Comparison of ENCODE assay signal across 18 mouse cellular contexts in the genomic region with DNA sequence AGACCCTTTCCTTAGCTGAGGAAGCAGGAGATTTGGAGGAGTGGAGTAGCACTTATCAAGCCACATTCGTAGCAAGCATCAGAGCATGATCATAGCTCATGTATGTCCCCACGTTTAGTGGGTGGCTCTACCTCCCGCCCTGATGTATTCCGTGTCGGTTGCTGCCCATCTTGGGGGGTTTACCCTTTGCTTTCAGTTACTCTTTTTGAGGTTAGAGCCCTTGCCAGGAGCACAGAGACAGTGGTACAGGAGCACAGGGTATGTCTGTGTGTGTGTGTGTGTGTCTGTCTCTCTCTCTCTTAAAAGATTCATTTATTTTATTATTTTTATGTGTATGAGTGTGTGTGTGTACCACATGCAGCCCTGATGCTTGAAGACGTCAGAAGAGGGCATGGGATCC. TPM values are rescaled to one million over a fixed set of nuclear protein-coding genes. Genes with fewer than 3 reads are reported as not detected.
DNase-seq lines count a peak whose midpoint lies in the region; ATAC-seq and TF ChIP-seq lines count a peak whose summit lies in the region.
"Had no signal": no experiment of that assay in that cellular context is flagged by ENCODE, and none has a peak within 500 bp of the region (broad histone marks: within the 10 kb centered on the region; RNA-seq: fewer than 3 reads in every experiment).

No protein-coding gene starts in this region.

- H3K27me3 ChIP-seq in heart, embryonic 11.5 days (ENCODE audit: control insufficient read depth, insufficient read depth, low read length) = no peaks in the 10 kb centered on the region
- H3K27me3 ChIP-seq in heart, adult 2 months (ENCODE audit: control insufficient read depth, insufficient read depth, low read length) = no peaks in the 10 kb centered on the region
- no peaks in the 10 kb centered on the region for H3K27me3 ChIP-seq in kidney, embryonic 14.5 days (ENCODE audit: control insufficient read depth, insufficient read depth, low read length)
- no peaks in the 10 kb centered on the region for H3K27me3 ChIP-seq in MEL (ENCODE audit: control insufficient read depth in 1 of 2, insufficient read depth in 2 of 2, low read length in 2 of 2)
- H3K27me3 ChIP-seq in liver, embryonic 15.5 days = no peaks in the 10 kb centered on the region
- H3K27me3 ChIP-seq: lung, embryonic 15.5 days; midbrain, embryonic 15.5 days had no signal

- H3K36me3 ChIP-seq in heart, embryonic 11.5 days (ENCODE audit: control insufficient read depth, insufficient read depth, low read length) = peaks cover 5% of the 10 kb centered on the region; the same call in 1 of the 2 replicates
- H3K36me3 ChIP-seq in heart, adult 2 months (ENCODE audit: control insufficient read depth, insufficient read depth, low read length) = no peaks in the 10 kb centered on the region
- peaks cover 29% of the 10 kb centered on the region for H3K36me3 ChIP-seq in kidney, embryonic 14.5 days (ENCODE audit: control insufficient read depth, insufficient read depth, low read length)
- peaks cover 0 to 2% of the 10 kb centered on the region in 2 experiments; a peak in 1 of 4 replicates for H3K36me3 ChIP-seq in MEL (ENCODE audit: control insufficient read depth in 1 of 2, insufficient read depth in 2 of 2, low read length in 2 of 2)
- peaks cover 16% of the 10 kb centered on the region for H3K36me3 ChIP-seq in liver, embryonic 15.5 days (replicated peaks)
- H3K36me3 ChIP-seq: midbrain, embryonic 15.5 days had no signal

- no peaks in the 10 kb centered on the region for H3K9me3 ChIP-seq in heart, embryonic 11.5 days (replicated peaks; ENCODE audit: control insufficient read depth, low read length)
- H3K9me3 ChIP-seq in kidney, embryonic 14.5 days (ENCODE audit: control insufficient read depth, low read length) = no peaks in the 10 kb centered on the region
- H3K9me3 ChIP-seq in MEL (replicated peaks; ENCODE audit: insufficient read depth, low read length) = no peaks in the 10 kb centered on the region
- no peaks in the 10 kb centered on the region for H3K9me3 ChIP-seq in liver, embryonic 15.5 days (replicated peaks)
- H3K9me3 ChIP-seq: lung, embryonic 15.5 days; midbrain, embryonic 15.5 days had no signal

- TF ChIP-seq RAD21 in MEL (IDR thresholded peaks at IDR 0.05; ENCODE audit: low read depth, low read length) = no peak

- peak overlapping the region; percentile 73 for H3K4me2 ChIP-seq in heart, embryonic 11.5 days
- H3K4me2 ChIP-seq in kidney, embryonic 14.5 days (replicated peaks; ENCODE audit: low read depth, low read length) = no peak overlapping the region
- peak overlapping the region; percentile 95 for H3K4me2 ChIP-seq in liver, embryonic 15.5 days

- no peak for TF ChIP-seq CTCF in heart, adult 2 months (IDR thresholded peaks at IDR 0.05)
- no peak for TF ChIP-seq CTCF in MEL (IDR thresholded peaks at IDR 0.05 in 2 of 3, conservative IDR thresholded peaks at IDR 0.05 in 1 of 3; ENCODE audit: control insufficient read depth in 1 of 3, insufficient read depth in 1 of 3, low read depth in 2 of 3, low read length in 3 of 3, poor library complexity in 1 of 3, severe bottlenecking in 1 of 3)

- ATAC-seq in heart, embryonic 11.5 days (replicated peaks; ENCODE audit: insufficient number of reproducible peaks, low FRiP score, low TSS enrichment) = no peak
- ATAC-seq in kidney, embryonic 14.5 days (ENCODE audit: low FRiP score, low TSS enrichment) = no peak
- no peak for ATAC-seq in liver, embryonic 15.5 days (ENCODE audit: insufficient read depth)
- ATAC-seq: forebrain, postnatal 0 days; midbrain, embryonic 15.5 days had no signal

- intact Hi-C loops in heart, adult 2 months (cut with DNase I) = loop anchor here (5.0 kb wide), 2 partner anchors 39 to 124 kb away; a partner anchor contains a TSS

- TF ChIP-seq EP300 in heart, adult 2 months (IDR thresholded peaks at IDR 0.05; ENCODE audit: insufficient read depth, low read depth, low read length) = no peak
- no peak for TF ChIP-seq EP300 in MEL (IDR thresholded peaks at IDR 0.05; ENCODE audit: low read depth in 1 of 2, low read length in 2 of 2)

- peaks cover 20% of the 10 kb centered on the region for H3K4me1 ChIP-seq in heart, embryonic 11.5 days (ENCODE audit: control insufficient read depth, insufficient read depth, low read length)
- peaks cover 1% of the 10 kb centered on the region for H3K4me1 ChIP-seq in heart, adult 2 months (ENCODE audit: control insufficient read depth, insufficient read depth, low read length)
- peaks cover 9% of the 10 kb centered on the region for H3K4me1 ChIP-seq in kidney, embryonic 14.5 days (ENCODE audit: control insufficient read depth, insufficient read depth, low read length)
- H3K4me1 ChIP-seq in MEL (ENCODE audit: control insufficient read depth in 1 of 2, insufficient read depth in 2 of 2, low read length in 2 of 2) = peaks cover 5 to 11% of the 10 kb centered on the region in 2 experiments; a peak in 3 of 4 replicates
- peaks cover 46% of the 10 kb centered on the region for H3K4me1 ChIP-seq in liver, embryonic 15.5 days (replicated peaks)

- no peak overlapping the region for H3K27ac ChIP-seq in heart, embryonic 11.5 days (ENCODE audit: low read depth, low read length)
- H3K27ac ChIP-seq in heart, adult 2 months = no peak overlapping the region
- no peak overlapping the region for H3K27ac ChIP-seq in kidney, embryonic 14.5 days (ENCODE audit: low read depth, low read length)
- no peak overlapping the region for H3K27ac ChIP-seq in MEL (ENCODE audit: control insufficient read depth, low read depth, low read length)
- no peak overlapping the region for H3K27ac ChIP-seq in liver, embryonic 15.5 days (replicated peaks)
- H3K27ac ChIP-seq: hindbrain, embryonic 14.5 days; midbrain, embryonic 15.5 days had no signal

- no peaks in the 10 kb centered on the region for H3K79me2 ChIP-seq in heart, adult 2 months (replicated peaks; ENCODE audit: control insufficient read depth, insufficient read depth, low read length)
- H3K79me2 ChIP-seq in MEL (ENCODE audit: control insufficient read depth, insufficient read depth, low read length, poor library complexity) = peaks cover 14% of the 10 kb centered on the region

- 79% methylated on average over 6 of the region's 6 CpGs for WGBS in heart, embryonic 11.5 days (ENCODE audit: insufficient replicate concordance)
- 79% methylated on average over 6 of the region's 6 CpGs for WGBS in heart, adult 2 months
- WGBS in kidney, embryonic 14.5 days = 89% methylated on average over 6 of the region's 6 CpGs
- WGBS in liver, embryonic 15.5 days (ENCODE audit: insufficient replicate concordance) = 60% methylated on average over 6 of the region's 6 CpGs

- TF ChIP-seq POLR2A in heart, adult 2 months (IDR thresholded peaks at IDR 0.05; ENCODE audit: insufficient read depth, low read depth, low read length) = no peak
- no peak for TF ChIP-seq POLR2A in MEL (IDR thresholded peaks at IDR 0.05; ENCODE audit: control insufficient read depth in 1 of 2, insufficient read depth in 1 of 2, low read depth in 1 of 2, low read length in 2 of 2, poor library complexity in 1 of 2)

- H3K9ac ChIP-seq in heart, embryonic 11.5 days (ENCODE audit: low read depth, low read length) = no peak overlapping the region
- no peak overlapping the region for H3K9ac ChIP-seq in heart, adult 2 months (ENCODE audit: low read depth, low read length)
- H3K9ac ChIP-seq in kidney, embryonic 14.5 days (ENCODE audit: low read depth, low read length) = 0 out of 2 replicates have a peak overlapping the region, but pooled peaks have one; percentile 35
- H3K9ac ChIP-seq in MEL (ENCODE audit: control insufficient read depth, low read depth, low read length, poor library complexity, severe bottlenecking) = peak overlapping the region; percentile 69
- no peak overlapping the region for H3K9ac ChIP-seq in liver, embryonic 15.5 days
- H3K9ac ChIP-seq: forebrain, postnatal 0 days had no signal

- DNase-seq in heart, adult 2 months = no peak
- DNase-seq in kidney, adult 8-10 months = no peak
- DNase-seq in MEL (ENCODE audit: low read depth, low spot score) = no peak
- DNase-seq in cerebellum, postnatal 14 days = no peak
- DNase-seq in adrenal gland, postnatal 10 days = no peak
- DNase-seq: adrenal gland, postnatal 14 days; cerebellum, adult 18-20 months; forebrain, postnatal 0 days; kidney, adult 11 months; retina, postnatal 1 day; right cerebral cortex, postnatal 4 days had no signal

- no peak overlapping the region for H3K4me3 ChIP-seq in heart, embryonic 11.5 days (ENCODE audit: low read depth, low read length)
- H3K4me3 ChIP-seq in heart, adult 2 months = no peak overlapping the region
- H3K4me3 ChIP-seq in kidney, embryonic 14.5 days (ENCODE audit: low read length) = no peak overlapping the region
- peak overlapping the region; percentile 74 to 89 for H3K4me3 ChIP-seq in MEL (ENCODE audit: control insufficient read depth in 1 of 2, insufficient read depth in 1 of 2, low read depth in 2 of 2, low read length in 2 of 2)
- no peak overlapping the region for H3K4me3 ChIP-seq in liver, embryonic 15.5 days (replicated peaks)
- H3K4me3 ChIP-seq: lung, embryonic 15.5 days had no signal

RNA-seq across cellular contexts. Expression of a gene that starts 1.9 kb away (rescaled TPM):
- 10.1 and 11.3 TPM in 2 replicates for polyA plus RNA-seq in heart, embryonic 11.5 days (2014; fragmentation: Nextera tagmentation; extraction: Ambion mirVana)
- total RNA-seq in heart, adult 2 months (2021) = 10 to 100 TPM; 22.6 to 29.6 TPM
- polyA plus RNA-seq in heart, adult 2 months (2012; rRNA removed) = 31.8 and 40.9 TPM in 2 replicates
- 29.7 and 31.4 TPM in 2 replicates for polyA plus RNA-seq in kidney, embryonic 14.5 days (2014; fragmentation: Nextera tagmentation; extraction: Ambion mirVana)
- total RNA-seq in MEL (2012; rRNA removed) = 268 and 308 TPM in 2 replicates
- polyA plus RNA-seq in MEL (2012; ENCODE audit: insufficient read depth in 1 of 2, insufficient read length in 2 of 2, low read depth in 1 of 2, low replicate concordance in 2 of 2, missing spikeins in 1 of 2) = 100 to 1,000 TPM in 1 of 2 experiments, not detected in 1; 461 TPM
- polyA plus RNA-seq in liver, embryonic 15.5 days (2015; fragmentation: Nextera tagmentation; extraction: Ambion mirVana) = 33.1 and 35.9 TPM in 2 replicates
- 10 to 100 TPM; 64.3 to 89.4 TPM for total RNA-seq in adrenal gland, postnatal 10 days (2021)

RNA-seq across cellular contexts. Expression of a gene that starts 9.9 kb away (rescaled TPM):
- polyA plus RNA-seq in heart, embryonic 11.5 days (2014; fragmentation: Nextera tagmentation; extraction: Ambion mirVana) = 90.5 and 123 TPM in 2 replicates
- total RNA-seq in heart, adult 2 months (2021) = 10 to 100 TPM; 21.2 to 21.3 TPM
- polyA plus RNA-seq in heart, adult 2 months (2012; rRNA removed) = 30.6 and 31.3 TPM in 2 replicates
- polyA plus RNA-seq in kidney, embryonic 14.5 days (2014; fragmentation: Nextera tagmentation; extraction: Ambion mirVana) = 170 and 191 TPM in 2 replicates
- total RNA-seq in MEL (2012; rRNA removed) = 1.3 and 1.5 TPM in 2 replicates
- polyA plus RNA-seq in MEL (2012; ENCODE audit: insufficient read depth in 1 of 2, insufficient read length in 2 of 2, low read depth in 1 of 2, low replicate concordance in 2 of 2, missing spikeins in 1 of 2) = 1 to 10 TPM in 1 of 2 experiments, not detected in 1; 2.0 TPM
- 37.6 and 46.8 TPM in 2 replicates for polyA plus RNA-seq in liver, embryonic 15.5 days (2015; fragmentation: Nextera tagmentation; extraction: Ambion mirVana)
- total RNA-seq in adrenal gland, postnatal 10 days (2021) = 10 to 100 TPM; 60.0 to 63.4 TPM

RNA-seq across cellular contexts. Expression of a gene that starts 15.5 kb away (rescaled TPM):
- polyA plus RNA-seq in heart, embryonic 11.5 days (2014; fragmentation: Nextera tagmentation; extraction: Ambion mirVana) = 445 and 470 TPM in 2 replicates
- 100 to 1,000 TPM; 160 to 161 TPM for total RNA-seq in heart, adult 2 months (2021)
- polyA plus RNA-seq in heart, adult 2 months (2012; rRNA removed) = 191 and 208 TPM in 2 replicates
- polyA plus RNA-seq in kidney, embryonic 14.5 days (2014; fragmentation: Nextera tagmentation; extraction: Ambion mirVana) = 500 and 653 TPM in 2 replicates
- 296 and 321 TPM in 2 replicates for total RNA-seq in MEL (2012; rRNA removed)
- 100 to 1,000 TPM; 220 to 478 TPM for polyA plus RNA-seq in MEL (2012; ENCODE audit: insufficient read depth in 1 of 2, insufficient read length in 2 of 2, low read depth in 1 of 2, low replicate concordance in 2 of 2, missing spikeins in 1 of 2)
- 312 and 329 TPM in 2 replicates for polyA plus RNA-seq in liver, embryonic 15.5 days (2015; fragmentation: Nextera tagmentation; extraction: Ambion mirVana)
- total RNA-seq in adrenal gland, postnatal 10 days (2021) = 100 to 1,000 TPM; 208 to 219 TPM

RNA-seq across cellular contexts. Expression of a gene that starts 22.3 kb away (rescaled TPM):
- polyA plus RNA-seq in heart, embryonic 11.5 days (2014; fragmentation: Nextera tagmentation; extraction: Ambion mirVana) = 4.4 and 5.4 TPM in 2 replicates
- under 1 TPM; 0.30 to 0.73 TPM for total RNA-seq in heart, adult 2 months (2021)
- polyA plus RNA-seq in heart, adult 2 months (2012; rRNA removed) = 1.2 and 2.0 TPM in 2 replicates
- 7.5 and 10.4 TPM in 2 replicates for polyA plus RNA-seq in kidney, embryonic 14.5 days (2014; fragmentation: Nextera tagmentation; extraction: Ambion mirVana)
- total RNA-seq in MEL (2012; rRNA removed) = not detected in 2 replicates
- 1 to 10 TPM in 1 of 2 experiments, not detected in 1; 1.4 TPM for polyA plus RNA-seq in MEL (2012; ENCODE audit: insufficient read depth in 1 of 2, insufficient read length in 2 of 2, low read depth in 1 of 2, low replicate concordance in 2 of 2, missing spikeins in 1 of 2)
- 4.0 and 4.5 TPM in 2 replicates for polyA plus RNA-seq in liver, embryonic 15.5 days (2015; fragmentation: Nextera tagmentation; extraction: Ambion mirVana)
- 1 to 10 TPM; 2.8 to 5.1 TPM for total RNA-seq in adrenal gland, postnatal 10 days (2021)
- polyA plus RNA-seq: erythroblast, embryonic 14.5 days had no signal

RNA-seq across cellular contexts. Expression of a gene that starts 34.6 kb away (rescaled TPM):
- 12.9 and 14.5 TPM in 2 replicates for polyA plus RNA-seq in heart, embryonic 11.5 days (2014; fragmentation: Nextera tagmentation; extraction: Ambion mirVana)
- 1 to 10 TPM; 4.3 to 4.8 TPM for total RNA-seq in heart, adult 2 months (2021)
- polyA plus RNA-seq in heart, adult 2 months (2012; rRNA removed) = 7.8 and 8.7 TPM in 2 replicates
- 19.5 and 27.1 TPM in 2 replicates for polyA plus RNA-seq in kidney, embryonic 14.5 days (2014; fragmentation: Nextera tagmentation; extraction: Ambion mirVana)
- 10.6 and 12.8 TPM in 2 replicates for total RNA-seq in MEL (2012; rRNA removed)
- polyA plus RNA-seq in MEL (2012; ENCODE audit: insufficient read depth in 1 of 2, insufficient read length in 2 of 2, low read depth in 1 of 2, low replicate concordance in 2 of 2, missing spikeins in 1 of 2) = 10 to 100 TPM in 1 of 2 experiments, not detected in 1; 45.0 TPM
- polyA plus RNA-seq in liver, embryonic 15.5 days (2015; fragmentation: Nextera tagmentation; extraction: Ambion mirVana) = 4.8 and 5.7 TPM in 2 replicates
- total RNA-seq in adrenal gland, postnatal 10 days (2021) = 10 to 100 TPM; 12.4 to 17.0 TPM

Comparison
In these comparisons a context has a peak if more than half of its experiments do, and no peak if none do; other contexts are left out.
1. H3K4me3 ChIP-seq: peak in MEL (2 of 2); none in heart, embryonic 11.5 days (single experiment), heart, adult 2 months (single experiment), kidney, embryonic 14.5 days (single experiment) and liver, embryonic 15.5 days (single experiment).
2. H3K9ac ChIP-seq: peak in kidney, embryonic 14.5 days (single experiment) and MEL (single experiment); none in heart, embryonic 11.5 days (single experiment), heart, adult 2 months (single experiment) and liver, embryonic 15.5 days (single experiment).
3. RNA of a gene that starts 9.9 kb away (polyA plus RNA-seq): 170 to 191 TPM in kidney, embryonic 14.5 days, 90.5 to 123 TPM in heart, embryonic 11.5 days, 37.6 to 46.8 TPM in liver, embryonic 15.5 days and 30.6 to 31.3 TPM in heart, adult 2 months; 2.0 TPM in MEL; every median in the first group is over 10 times any median in the second.